Mouse (Mus musculus) E14TG2a.4 (cell line): ENCODE measurements at regions not wholly inside any gene's neighbourhood (a gene's known extent, or its start where the extent isn't known, plus 50 kb on each side); places are given as distances from the start of the nearest gene placed in this dataset.

Experiments used
- CTCF ChIP-seq: conservative IDR thresholded peaks from 2 replicates; pipeline ENCODE4 v1.5.1; 2014; ENCODE audit warnings: low read length
- NANOG ChIP-seq: IDR thresholded peaks from 2 replicates; pipeline ENCODE4 v1.6.1; 2014; ENCODE audit warnings: borderline replicate concordance, low read length, mixed read lengths
- POU5F1 ChIP-seq: IDR thresholded peaks from 2 replicates; pipeline ENCODE4 v1.6.1; 2014; ENCODE audit warnings: low read length, borderline replicate concordance

- TF ChIP-seq CTCF (no peak), NANOG (no peak), POU5F1 (no peak)
These were observed 371.1 kb downstream of the Elavl2 start for GRCm38 (mm10) chr4:91029462-91029861.
